Mouse (Mus musculus) frontal cortex, adult 2 months (tissue): ENCODE data around the gene Zc4h2. TPM values are rescaled to one million over a fixed set of nuclear protein-coding genes. Genes with fewer than 3 reads are reported as not detected.

Source experiments
- DNase-seq, 2 experiments: peaks; one replicate each; pipeline ENCODE4 v3.0.0; 2022; ENCODE audit warnings: low spot score in 1 of 2; ENCODE audit errors: extremely low spot score in 1 of 2
- polyA plus RNA-seq: library from polyadenylated mRNA; depleted of rRNA; stranded (reverse); fragments of >200 nt; gene quantifications from 2 replicates; pipeline ENCODE4 v1.2.3, GENCODE M21; 2012; rRNA removed

Zc4h2 gene
- 25.9 and 28.1 TPM in 2 replicates for polyA plus RNA-seq

DNA sequence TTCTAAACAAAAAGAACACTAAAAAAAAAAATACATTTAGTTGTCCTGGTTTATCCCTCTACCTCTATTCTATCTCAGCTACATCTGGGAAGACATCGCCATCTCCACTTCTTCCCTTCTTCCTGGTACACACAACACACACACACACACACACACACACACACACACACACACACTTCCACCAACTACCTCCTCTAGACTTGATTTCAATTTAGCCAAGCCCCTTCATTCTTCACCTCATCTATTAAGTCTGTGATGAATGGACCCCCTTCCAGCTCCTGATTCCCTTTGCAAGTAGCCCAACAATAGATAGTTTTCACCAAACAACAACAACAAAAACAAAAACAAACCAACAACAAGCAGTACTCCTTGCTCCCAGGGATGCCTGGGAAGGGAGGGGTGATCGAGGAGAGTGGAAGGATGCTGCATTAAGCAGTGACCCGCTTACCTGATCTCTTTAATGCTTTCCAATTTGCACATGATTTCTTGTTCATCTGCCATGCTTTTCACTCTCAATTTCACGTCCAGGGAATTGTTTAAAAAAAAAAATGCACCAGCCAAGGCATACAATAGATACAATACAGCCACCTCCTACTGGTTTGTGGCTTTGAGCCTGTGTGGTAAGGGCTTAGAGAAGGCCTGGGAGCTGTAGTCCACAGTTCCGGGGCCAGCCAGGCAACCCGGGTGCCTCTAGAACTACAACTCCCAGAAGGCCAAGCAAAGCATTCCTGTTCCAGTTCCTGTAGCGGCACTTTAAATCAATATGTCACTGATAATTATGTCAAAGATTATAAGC is at the start of gene Zc4h2:
Gene Zc4h2 (minus strand): TSS at position 706 of the 796 bp plus-strand sequence.
- DNase-seq: peak; percentile 74 to 82

DNA sequence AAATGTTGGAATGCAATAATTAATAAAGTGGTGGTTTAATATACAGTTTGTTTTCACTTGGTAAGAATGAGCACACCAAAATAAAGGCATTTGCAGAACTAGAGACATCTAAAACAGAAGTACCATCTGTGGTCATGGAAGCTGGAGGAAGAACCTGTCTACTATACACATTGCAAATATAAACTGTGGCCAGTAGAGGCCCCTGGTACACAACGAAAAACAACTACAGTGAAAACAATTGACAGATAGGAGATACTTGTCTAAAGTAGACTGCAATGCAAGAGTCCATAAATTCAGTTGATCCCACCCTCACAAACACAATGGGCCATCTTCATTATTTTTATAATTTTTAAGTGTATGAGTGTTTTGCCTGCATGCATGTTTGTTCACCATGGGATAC is 28.8 kb upstream of the Zc4h2 start:
- DNase-seq: peak in 1 of 2 experiments; percentile 12

DNA sequence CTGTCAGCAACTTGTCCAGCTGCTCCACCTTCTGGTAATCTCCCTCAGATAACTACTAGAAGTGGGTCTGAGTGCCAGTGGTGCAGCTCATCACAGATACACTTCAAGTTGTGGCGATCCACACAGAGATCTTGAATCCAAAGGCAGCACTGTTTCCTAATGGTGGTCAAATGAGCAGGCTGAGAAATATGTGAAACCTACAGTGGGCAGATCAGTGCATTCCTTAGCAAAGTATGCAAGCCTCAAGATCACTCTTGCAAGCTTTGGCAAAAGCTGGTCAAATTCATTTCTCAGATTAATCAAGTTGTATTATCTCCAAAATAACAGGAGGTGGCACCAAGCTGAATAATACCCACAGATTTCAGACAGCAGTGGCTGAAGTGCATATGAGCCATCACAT is 23.9 kb upstream of the Zc4h2 start:
- DNase-seq: no peak

DNA sequence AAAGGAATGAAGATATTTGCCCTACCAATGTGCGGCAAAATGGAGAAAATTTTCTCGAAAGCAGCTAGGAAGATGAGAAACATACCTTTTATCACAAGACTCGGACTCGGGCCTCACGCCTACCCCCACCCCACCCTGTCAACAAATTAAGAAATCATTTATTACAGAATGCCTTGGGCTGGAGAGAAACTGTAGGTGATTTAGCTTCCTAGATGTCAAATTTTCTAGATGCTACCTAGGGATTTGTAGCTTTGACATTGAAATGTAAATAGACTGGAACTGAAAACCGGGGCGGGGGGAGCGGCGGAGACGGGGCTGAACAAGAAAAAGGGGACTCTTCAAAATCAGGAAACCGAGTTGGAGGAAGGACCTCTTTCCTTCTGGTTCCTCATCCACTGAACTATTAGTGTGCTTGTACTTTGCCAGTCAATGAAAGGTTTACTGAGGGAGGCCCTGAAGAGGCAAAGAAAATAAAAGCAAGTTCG is 333 bp upstream of the Zc4h2 start:
- no peak for DNase-seq

DNA sequence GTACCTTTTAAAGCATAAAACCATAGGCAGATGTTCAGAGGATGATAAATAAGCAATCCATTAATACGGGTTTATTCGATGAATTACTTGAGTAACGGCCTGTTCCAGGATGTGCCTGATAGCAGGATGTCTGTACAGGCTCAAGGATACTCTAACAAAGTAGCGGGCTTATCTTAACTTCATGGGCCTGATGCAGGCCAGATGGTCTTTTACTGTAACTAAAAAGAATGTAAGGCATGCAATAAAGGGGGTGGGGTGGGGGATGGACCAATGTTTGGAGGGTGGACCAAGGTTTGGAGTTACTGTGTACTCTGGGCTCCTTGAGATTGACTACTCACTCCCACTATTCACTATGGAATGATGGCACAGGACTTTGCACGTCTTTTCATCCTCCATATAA is 57.7 kb downstream of the Zc4h2 start:
- no peak for DNase-seq

Other genes with a start within 250 kb of the Zc4h2 start
- gene Amer1, start 213.6 kb downstream of the Zc4h2 start, polyA plus RNA-seq: 3.4 and 3.5 TPM in 2 replicates
- gene Asb12, start 100.5 kb downstream of the Zc4h2 start, polyA plus RNA-seq: 0.20 and 0.21 TPM in 2 replicates
- gene Pfn5, start 100.4 kb downstream of the Zc4h2 start, polyA plus RNA-seq: not detected in 2 replicates
- gene Zc3h12b, start 53.2 kb upstream of the Zc4h2 start, polyA plus RNA-seq: 9.9 TPM in 2 replicates